In genomic region chr2:42543164-42543517, GRCm38 (mm10) we compare ENCODE assay signal across 14 mouse cellular contexts.
A peak's percentile ranks its signal among the peaks of the same experiment; 100 is the strongest.
DNase-seq lines count a peak whose midpoint lies in the region; ATAC-seq and TF ChIP-seq lines count a peak whose summit lies in the region.
"Had no signal": no experiment of that assay in that cellular context is flagged by ENCODE, and none has a peak within 500 bp of the region (broad histone marks: within the 10 kb centered on the region; RNA-seq: fewer than 3 reads in every experiment).

No protein-coding gene starts in this region.

- ATAC-seq in cerebellum, adult (ENCODE audit: insufficient number of reproducible peaks, low FRiP score, low TSS enrichment) = peak; percentile 41

- H3K27ac ChIP-seq in gastrocnemius, adult 2 months = no peak overlapping the region
- H3K27ac ChIP-seq: hindbrain, embryonic 13.5 days had no signal

- DNase-seq in cerebellum, postnatal 4 days (ENCODE audit: low spot score in 2 of 2) = no peak
- peak; percentile 29 for DNase-seq in layer of hippocampus, adult 11-12 months (ENCODE audit: low spot score)
- DNase-seq in layer of hippocampus, adult 9-11 months = no peak
- peak; percentile 55 for DNase-seq in cerebellum, adult 11-12 months
- peak; percentile 39 to 58 for DNase-seq in cerebellum, postnatal 25 days
- DNase-seq in kidney, adult 18-20 months = no peak
- DNase-seq in gastrocnemius, adult 2 months = no peak
- DNase-seq: gastrocnemius, postnatal 25 days; kidney, adult 11 months; kidney, postnatal 14 days; layer of hippocampus, postnatal 36 days; lung, adult 18-20 months had no signal

- intact Hi-C loops in gastrocnemius, adult 2 months (cut with DNase I) = no loop called here

- no peak for TF ChIP-seq CTCF in gastrocnemius, adult 2 months (IDR thresholded peaks at IDR 0.05)

- no peak overlapping the region for H3K4me3 ChIP-seq in gastrocnemius, adult 2 months
- H3K4me3 ChIP-seq: hindbrain, embryonic 13.5 days had no signal

Comparison
In these comparisons a context has a peak if more than half of its experiments do, and no peak if none do; other contexts are left out.
1. DNase-seq: peak in layer of hippocampus, adult 11-12 months (single experiment), cerebellum, adult 11-12 months (single experiment) and cerebellum, postnatal 25 days (2 of 2); none in cerebellum, postnatal 4 days (0 of 2), layer of hippocampus, adult 9-11 months (single experiment), kidney, adult 18-20 months (single experiment) and gastrocnemius, adult 2 months (single experiment).